Mouse (Mus musculus) hindbrain, embryonic 10.5 days (tissue): Measurements from ENCODE around the gene Caprin2. TPM values are rescaled to one million over a fixed set of nuclear protein-coding genes. Genes with fewer than 3 reads are reported as not detected.
"Not testable (repeated sequence)": the region's sequence is repeated elsewhere in the genome, so short reads cannot be mapped to it uniquely, and the experiment has no call there.

ENCODE experiments used
- DNase-seq: peaks from one replicate; pipeline ENCODE4 v3.0.0-alpha.2; 2017; ENCODE audit warnings: low spot score
- H3K27ac ChIP-seq: fragments of 300-500 bp; sonication (generic); 2 replicates; pipeline ENCODE4 v1.5.1; 2016; ENCODE audit warnings: mild to moderate bottlenecking, moderate library complexity
- H3K27me3 ChIP-seq: fragments of 300-500 bp; sonication (generic); 2 replicates; pipeline ENCODE4 v1.6.1; 2016; ENCODE audit warnings: mild to moderate bottlenecking; ENCODE audit not compliant: poor library complexity, insufficient read depth, severe bottlenecking
- H3K36me3 ChIP-seq: fragments of 300-500 bp; sonication (generic); 2 replicates; pipeline ENCODE4 v1.6.1; 2016; ENCODE audit warnings: mild to moderate bottlenecking, moderate library complexity
- H3K4me1 ChIP-seq: fragments of 300-500 bp; sonication (generic); replicated peaks from 2 replicates; pipeline ENCODE4 v1.6.1; 2016; ENCODE audit warnings: mild to moderate bottlenecking
- H3K4me3 ChIP-seq: fragments of 300-500 bp; sonication (generic); 2 replicates; pipeline ENCODE4 v1.5.1; 2016; ENCODE audit warnings: mild to moderate bottlenecking, moderate library complexity
- H3K9me3 ChIP-seq: fragments of 300-500 bp; sonication (generic); 2 replicates; pipeline ENCODE4 v1.6.1; 2016; ENCODE audit warnings: mild to moderate bottlenecking, moderate library complexity
- WGBS: fragments of 180-500 bp; shearing (Covaris S2); methylation state at CpG from one replicate; pipeline ENCODE4 v1.1.7; 2016; 5-methylcytosine and 5-hydroxymethylcytosine counted together
- polyA plus RNA-seq: library from polyadenylated mRNA; unstranded; fragments of >200 nt; fragmentation: Nextera tagmentation; extraction: Ambion mirVana; gene quantifications from 2 replicates; pipeline ENCODE4 v1.2.1, GENCODE M21; 2016

The Caprin2 gene
- polyA plus RNA-seq, 1 experiment from 2014 or later: 15.9 TPM

GRCm38 (mm10) chr6:148913938-148914337 is 17.9 kb upstream of the Caprin2 start:
- H3K4me1 ChIP-seq: no peaks in the 10 kb centered on the region
- peak; percentile 42 for DNase-seq
- no peaks in the 10 kb centered on the region for H3K27me3 ChIP-seq
- no peak overlapping the region for H3K27ac ChIP-seq
- 11% methylated on average over 2 of the region's 2 CpGs for WGBS
- H3K36me3 ChIP-seq: peaks cover 6% of the 10 kb centered on the region
- H3K4me3 ChIP-seq: no peak overlapping the region
- no peaks in the 10 kb centered on the region for H3K9me3 ChIP-seq

GRCm38 (mm10) chr6:148911906-148912305 is 15.9 kb upstream of the Caprin2 start:
- not testable (repeated sequence) for H3K4me3 ChIP-seq, H3K4me1 ChIP-seq, H3K9me3 ChIP-seq, H3K27ac ChIP-seq, H3K27me3 ChIP-seq, H3K36me3 ChIP-seq, DNase-seq
- WGBS: 75% methylated on average over 8 of the region's 8 CpGs

DNA sequence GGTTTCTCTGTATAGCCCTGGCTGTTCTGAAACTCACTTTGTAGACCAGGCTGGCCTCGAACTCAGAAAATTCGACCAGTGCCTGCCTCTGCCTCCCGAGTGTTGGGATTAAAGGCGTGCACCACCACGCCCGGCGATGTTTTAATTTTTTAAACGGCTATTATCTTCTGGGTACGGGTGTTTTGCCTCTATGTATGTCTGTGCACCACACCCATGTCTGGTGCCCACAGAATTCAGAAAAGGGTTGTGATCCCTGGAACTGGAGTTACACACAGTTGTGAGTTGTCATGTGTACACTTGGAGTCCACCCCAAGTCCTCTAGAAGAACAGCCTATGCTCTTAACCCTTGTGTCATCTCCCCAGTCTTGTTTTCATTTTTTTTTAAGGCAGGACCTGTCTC is 10.9 kb upstream of the Caprin2 start:
- Histone ChIP-seq H3K36me3 (no peaks in the 10 kb centered on the region), H3K27me3 (no peaks in the 10 kb centered on the region), H3K4me3 (no peak overlapping the region), H3K27ac (no peak overlapping the region), H3K9me3 (no peaks in the 10 kb centered on the region), H3K4me1 (no peaks in the 10 kb centered on the region)
- WGBS: 92% methylated on average over 9 of the region's 9 CpGs
- no peak for DNase-seq

DNA sequence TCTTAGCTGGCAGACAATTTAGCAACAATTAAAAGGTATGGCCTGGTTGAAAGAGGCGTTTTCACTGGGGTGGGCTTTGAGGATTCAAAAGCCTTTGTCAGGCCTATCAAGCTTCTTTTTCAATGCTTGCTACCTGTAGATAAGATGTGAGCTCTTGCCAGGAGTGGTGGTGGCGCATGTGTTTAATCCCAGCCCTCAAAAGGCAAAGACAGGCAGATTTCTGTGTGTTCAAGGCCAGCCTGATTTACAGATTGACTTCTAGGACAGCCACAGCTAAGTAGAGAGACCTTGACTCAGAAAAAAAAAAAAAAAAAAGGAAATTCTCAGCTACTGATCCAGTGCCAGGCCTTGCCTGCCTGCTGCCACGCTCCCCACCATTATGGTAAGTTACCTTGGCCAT is 6.7 kb upstream of the Caprin2 start:
- 78% methylated on average over 3 of the region's 3 CpGs for WGBS

GRCm38 (mm10) chr6:148896507-148896851 is 442 bp upstream of the Caprin2 start:
- WGBS: 53% methylated on average over 6 of the region's 6 CpGs
- peak overlapping the region; percentile 83 for H3K4me3 ChIP-seq
- peak overlapping the region; percentile 93 for H3K27ac ChIP-seq
- no peaks in the 10 kb centered on the region for H3K27me3 ChIP-seq
- H3K36me3 ChIP-seq: no peaks in the 10 kb centered on the region
- no peaks in the 10 kb centered on the region for H3K9me3 ChIP-seq
- H3K4me1 ChIP-seq: peaks cover 19% of the 10 kb centered on the region
- DNase-seq: no peak

More for the DNA sequence above, 6.7 kb upstream of the Caprin2 start:
- Histone ChIP-seq H3K36me3 (no peaks in the 10 kb centered on the region), H3K4me1 (no peaks in the 10 kb centered on the region), H3K27me3 (no peaks in the 10 kb centered on the region), H3K27ac (no peak overlapping the region), H3K9me3 (no peaks in the 10 kb centered on the region), H3K4me3 (no peak overlapping the region)
- DNase-seq: no peak

DNA sequence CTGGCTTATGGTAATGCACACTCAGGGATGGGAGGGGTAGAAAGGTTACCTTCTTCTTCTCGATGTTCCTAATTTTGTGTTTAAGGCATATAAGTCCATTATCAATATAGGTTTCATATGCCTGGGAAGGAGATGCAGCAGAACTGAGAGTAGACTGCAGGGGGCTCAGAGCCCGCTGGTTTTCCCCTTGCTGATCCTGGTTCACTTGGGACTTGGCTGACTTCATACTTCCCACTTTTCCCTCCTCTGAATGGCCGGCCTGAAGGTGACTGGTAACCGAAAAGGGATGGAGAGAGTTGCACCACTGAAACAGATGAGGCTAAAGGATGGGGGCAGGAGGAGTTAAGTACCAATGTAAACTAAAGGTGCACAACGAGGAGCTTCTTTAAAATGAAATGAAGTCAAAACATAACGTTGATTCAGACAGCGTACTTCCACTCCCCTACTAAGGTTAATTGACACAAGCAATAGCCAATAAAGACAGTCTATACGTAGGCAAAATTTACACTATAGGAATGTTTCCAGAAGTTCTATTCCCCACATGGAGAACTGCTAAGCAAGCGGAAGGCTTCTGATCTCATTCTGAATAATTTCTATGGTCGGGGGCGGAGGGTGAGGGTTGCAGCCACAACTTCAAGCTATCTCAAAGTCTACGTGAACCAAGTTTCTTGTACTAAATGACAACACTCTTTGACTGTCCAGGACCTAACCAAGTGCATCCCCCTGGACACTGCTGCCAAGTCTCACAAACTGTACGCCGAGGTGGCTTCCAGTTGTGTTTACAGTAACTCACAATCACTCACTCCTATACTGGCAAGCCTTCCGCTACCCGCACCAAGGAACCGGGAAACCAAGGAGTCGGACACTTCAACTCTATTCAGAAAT is 907 bp downstream of the Caprin2 start:
- no peaks in the 10 kb centered on the region for H3K9me3 ChIP-seq
- H3K27me3 ChIP-seq: no peaks in the 10 kb centered on the region
- DNase-seq: no peak
- 21% methylated on average over 18 of the region's 18 CpGs for WGBS
- peak overlapping the region; percentile 93 for H3K27ac ChIP-seq
- no peaks in the 10 kb centered on the region for H3K36me3 ChIP-seq
- H3K4me3 ChIP-seq: peak overlapping the region; percentile 83
- H3K4me1 ChIP-seq: peaks cover 19% of the 10 kb centered on the region

GRCm38 (mm10) chr6:148873911-148874310 is 22.1 kb downstream of the Caprin2 start:
- 90% methylated on average over 1 of the region's 1 CpGs for WGBS
- no peak overlapping the region for H3K4me3 ChIP-seq
- no peak overlapping the region for H3K27ac ChIP-seq
- no peak for DNase-seq
- H3K4me1 ChIP-seq: no peaks in the 10 kb centered on the region
- H3K27me3 ChIP-seq: no peaks in the 10 kb centered on the region
- H3K9me3 ChIP-seq: no peaks in the 10 kb centered on the region
- H3K36me3 ChIP-seq: 0 out of 2 replicates have a peak, but pooled peaks cover 5% of the 10 kb centered on the region

DNA sequence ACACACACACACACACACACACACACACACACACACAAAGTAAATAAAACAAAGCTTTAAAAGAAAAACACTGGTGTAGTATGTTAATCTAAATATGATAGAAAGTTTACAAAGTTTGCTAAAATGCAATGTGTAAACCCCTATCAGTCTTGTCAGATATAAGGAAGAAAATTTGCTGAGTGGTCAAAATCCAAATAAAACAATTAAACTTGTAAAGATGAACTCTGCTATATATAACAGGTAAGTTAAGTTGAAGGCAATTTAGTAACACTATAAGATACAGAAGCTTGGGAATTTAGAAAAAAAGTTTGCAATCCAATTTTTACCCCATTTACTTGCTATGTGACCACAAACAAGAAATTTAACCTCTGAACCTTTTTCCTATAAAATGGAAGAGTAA is 50.4 kb downstream of the Caprin2 start:
- H3K27me3 ChIP-seq: no peaks in the 10 kb centered on the region
- H3K4me3 ChIP-seq: no peak overlapping the region
- no peaks in the 10 kb centered on the region for H3K4me1 ChIP-seq
- no peak overlapping the region for H3K27ac ChIP-seq
- peaks cover 25% of the 10 kb centered on the region; the same call in 1 of the 2 replicates for H3K36me3 ChIP-seq
- H3K9me3 ChIP-seq: no peaks in the 10 kb centered on the region
- DNase-seq: no peak

- Histone ChIP-seq H3K4me3 (no peak overlapping the region), H3K9me3 (no peaks in the 10 kb centered on the region), H3K27ac (no peak overlapping the region), H3K27me3 (no peaks in the 10 kb centered on the region), H3K4me1 (no peaks in the 10 kb centered on the region), H3K36me3 (0 out of 2 replicates have a peak, but pooled peaks cover 14% of the 10 kb centered on the region)
- DNase-seq: no peak
- 96% methylated on average over 1 of the region's 1 CpGs for WGBS
Measured at GRCm38 (mm10) chr6:148841760-148842159, 54.3 kb downstream of the Caprin2 start.

DNA sequence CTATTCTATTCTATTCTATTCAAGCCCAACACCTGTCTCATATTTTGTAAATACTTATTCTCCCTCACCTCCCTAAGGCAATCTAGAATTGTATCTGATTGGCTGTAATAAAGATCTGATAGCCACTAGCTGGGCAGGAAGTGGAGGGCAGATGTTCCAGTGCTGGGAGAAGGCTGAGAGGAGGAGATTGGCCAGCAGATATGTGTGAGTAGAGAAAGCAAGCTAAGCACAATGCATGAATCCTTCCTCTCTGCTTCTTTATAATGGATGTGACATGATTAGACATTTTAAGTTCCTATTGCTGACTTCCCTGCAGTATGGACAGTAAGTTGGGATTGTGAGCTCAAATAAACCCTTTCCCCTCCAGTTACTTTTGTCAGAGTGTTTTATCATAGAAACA is 57.6 kb downstream of the Caprin2 start:
- H3K4me1 ChIP-seq: no peaks in the 10 kb centered on the region
- H3K27me3 ChIP-seq: no peaks in the 10 kb centered on the region
- DNase-seq: no peak
- no peaks in the 10 kb centered on the region for H3K9me3 ChIP-seq
- H3K27ac ChIP-seq: no peak overlapping the region
- H3K4me3 ChIP-seq: no peak overlapping the region
- 0 out of 2 replicates have a peak, but pooled peaks cover 14% of the 10 kb centered on the region for H3K36me3 ChIP-seq

DNA sequence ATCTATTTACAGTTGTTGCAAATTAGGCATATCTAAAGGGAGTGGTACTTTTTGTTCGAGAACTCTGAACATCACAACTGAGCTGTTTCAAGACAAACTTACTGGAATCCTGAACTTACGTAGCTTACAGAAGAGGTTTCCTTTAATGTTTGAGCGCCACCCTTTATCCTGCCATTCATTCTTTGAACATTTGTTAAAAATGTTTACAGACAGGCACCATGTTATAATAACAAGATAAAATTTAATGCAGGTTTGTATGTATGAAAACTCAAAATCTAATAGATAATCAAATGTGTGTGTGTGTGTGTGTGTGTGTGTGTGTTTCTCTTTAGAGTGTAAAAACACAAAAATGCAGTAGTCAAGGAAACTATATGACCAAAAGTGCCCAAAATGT is 64.3 kb downstream of the Caprin2 start:
- H3K27ac ChIP-seq: peak overlapping the region; percentile 92

GRCm38 (mm10) chr6:148830748-148831727 is 65.0 kb downstream of the Caprin2 start, which contains the start of gene Ipo8:
Ipo8 (minus strand) TSS chr6:148831467.
- Histone ChIP-seq H3K27ac (peak within 1 kb of the TSS; percentile 92), H3K27me3 (no peaks in the 10 kb centered on the region), H3K36me3 (peaks cover 14% of the 10 kb centered on the region; the same call in 1 of the 2 replicates), H3K4me3 (peak within 1 kb of the TSS; percentile 88), H3K4me1 (peaks cover 21% of the 10 kb centered on the region), H3K9me3 (no peaks in the 10 kb centered on the region)
- under 1% methylated on average over 47 of the region's 47 CpGs for WGBS
- peak; percentile 94 for DNase-seq

More for the DNA sequence above, 64.3 kb downstream of the Caprin2 start:
- Histone ChIP-seq H3K4me3 (peak overlapping the region; percentile 88), H3K9me3 (no peaks in the 10 kb centered on the region), H3K27me3 (no peaks in the 10 kb centered on the region), H3K36me3 (peaks cover 14% of the 10 kb centered on the region; the same call in 1 of the 2 replicates), H3K4me1 (peaks cover 21% of the 10 kb centered on the region)
- no peak for DNase-seq
- WGBS: 33% methylated on average over 3 of the region's 3 CpGs
